Mouse (Mus musculus) neural tube, embryonic 10.5 days (tissue): ENCODE results near the gene Mis12.
A peak's percentile ranks its signal among the peaks of the same experiment; 100 is the strongest.

ENCODE experiments used
- DNase-seq: peaks from one replicate; pipeline ENCODE4 v3.0.0-alpha.2; 2017; ENCODE audit warnings: low spot score; ENCODE audit errors: extremely low spot score

Mis12 gene

DNA sequence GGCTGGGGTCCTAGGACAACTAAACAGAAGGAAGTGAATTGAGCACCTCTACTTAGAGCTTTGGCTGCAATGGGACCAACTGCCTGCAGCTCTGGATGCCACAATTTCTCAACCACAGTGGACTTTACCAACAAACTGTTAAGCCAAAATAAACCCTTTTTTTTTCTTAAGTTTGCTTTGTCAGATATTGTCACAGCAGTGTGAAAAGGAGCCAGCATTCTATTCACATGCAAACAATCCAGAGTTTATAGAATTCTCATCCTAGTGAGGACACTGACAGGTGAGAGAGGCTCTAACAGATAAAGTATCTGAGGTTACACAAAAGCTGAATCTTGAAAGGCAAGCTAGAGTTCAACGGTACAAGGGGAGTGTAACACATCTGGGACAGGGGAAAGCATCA, 2.4 kb upstream of the Mis12 start:
- DNase-seq, result no peak

DNA sequence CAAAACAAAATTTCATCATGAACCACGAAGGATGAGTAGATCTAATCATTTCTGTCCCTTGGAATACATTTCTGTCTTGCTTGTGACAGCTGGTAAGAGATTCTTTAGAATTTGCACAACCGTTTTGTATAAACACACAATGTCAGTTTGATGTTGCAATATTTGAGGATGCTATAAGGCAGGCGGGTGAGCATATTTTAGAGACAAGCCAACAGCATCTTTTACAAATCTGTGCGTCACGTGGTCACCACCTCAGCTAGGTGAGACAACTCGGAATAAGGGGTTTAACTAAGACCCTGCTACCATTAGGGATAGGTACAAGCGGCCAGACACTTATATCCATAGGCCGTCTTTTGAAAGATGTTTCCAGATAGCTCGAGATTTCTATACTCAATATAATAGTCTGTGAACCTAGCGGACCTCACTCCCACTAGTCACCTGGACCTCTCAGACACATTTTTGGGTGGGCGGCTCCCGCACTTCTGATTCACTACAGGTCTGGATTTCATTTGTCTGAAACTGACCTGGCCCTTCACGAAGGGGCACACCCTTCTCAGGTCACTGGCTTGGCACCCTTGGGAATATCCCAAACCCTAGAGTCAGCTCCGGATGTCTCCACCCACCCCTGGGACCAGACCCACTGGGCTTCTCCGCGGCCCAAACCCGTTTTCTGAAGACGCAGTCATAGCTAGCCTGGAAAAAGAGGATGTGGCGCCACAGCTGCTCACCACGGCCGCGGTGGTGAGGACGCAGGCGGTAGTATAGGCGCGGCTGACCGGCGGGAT, 803 bp upstream of the Mis12 start:
- no peak for DNase-seq

DNA sequence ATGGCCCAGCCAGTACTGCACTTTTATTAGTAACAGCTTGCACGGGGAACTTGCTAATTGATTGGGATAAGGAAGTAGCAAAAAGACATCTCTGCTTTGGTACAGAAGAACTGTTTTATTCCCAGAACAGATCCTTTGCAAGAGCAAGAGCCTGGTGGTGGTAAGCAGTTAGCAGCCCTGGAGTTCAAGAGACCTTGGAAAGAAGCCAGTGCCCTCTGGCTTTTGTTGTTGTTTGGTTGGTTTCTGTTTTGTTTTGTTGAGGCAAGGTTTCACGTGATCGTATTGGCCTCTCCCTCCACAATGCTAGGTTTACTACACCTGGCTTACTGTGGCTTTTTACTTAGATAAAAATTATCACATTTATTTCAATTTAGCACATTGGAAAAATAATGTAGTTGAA, 8.9 kb downstream of the Mis12 start:
- no peak for DNase-seq

DNA sequence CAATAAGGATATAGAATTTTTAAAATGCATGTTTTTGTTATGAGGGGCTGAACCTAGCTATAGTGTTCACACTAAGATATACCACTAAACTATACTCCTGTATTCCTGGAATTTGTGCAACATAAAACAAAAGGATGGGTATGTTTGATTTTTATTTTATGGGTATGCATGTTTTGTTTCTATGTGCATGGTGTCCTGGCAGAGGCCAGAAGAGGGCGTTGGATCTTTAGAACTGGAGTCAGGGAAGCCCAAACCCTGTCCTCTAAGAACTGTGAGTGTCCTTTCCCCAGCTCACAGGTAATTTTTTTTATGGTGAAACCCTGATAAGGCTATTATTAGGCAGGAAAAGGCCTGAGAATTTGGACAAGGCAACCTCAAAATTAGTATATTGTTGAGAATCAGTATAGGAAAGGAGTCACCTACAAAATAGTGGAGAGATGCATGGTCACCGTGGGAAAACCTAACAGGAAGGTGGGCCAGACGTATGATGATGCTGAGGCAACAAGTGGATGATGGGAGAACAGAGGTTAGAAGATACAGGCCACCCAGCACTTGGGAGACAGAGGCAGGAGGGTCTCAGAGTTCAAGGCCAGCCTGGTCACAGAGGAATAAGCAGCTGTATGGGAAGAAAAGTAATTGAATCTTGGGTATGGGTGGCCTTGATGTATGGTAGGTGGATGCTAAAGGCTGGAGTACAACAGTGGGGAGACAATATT, 10.2 kb downstream of the Mis12 start:
- no peak for DNase-seq

DNA sequence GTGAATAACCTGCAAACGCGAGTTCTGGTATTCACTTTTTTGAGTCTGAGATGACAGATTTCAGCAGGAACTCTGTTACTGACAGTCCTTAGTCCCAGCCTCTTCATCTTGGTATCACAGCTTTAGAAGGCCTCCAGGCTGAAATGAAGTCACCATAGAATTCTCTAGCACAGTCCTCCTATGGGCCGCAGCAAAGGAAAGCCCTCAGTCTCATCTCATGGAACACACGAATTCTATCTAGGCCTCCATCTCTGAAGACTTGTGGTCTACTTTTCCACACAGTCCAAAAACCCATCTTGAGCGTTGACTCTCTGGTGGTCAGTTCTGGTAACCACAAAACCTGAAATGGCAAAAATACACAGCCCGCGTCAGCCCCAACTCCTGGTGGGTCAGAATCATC, 12.7 kb downstream of the Mis12 start:
- no peak for DNase-seq

DNA sequence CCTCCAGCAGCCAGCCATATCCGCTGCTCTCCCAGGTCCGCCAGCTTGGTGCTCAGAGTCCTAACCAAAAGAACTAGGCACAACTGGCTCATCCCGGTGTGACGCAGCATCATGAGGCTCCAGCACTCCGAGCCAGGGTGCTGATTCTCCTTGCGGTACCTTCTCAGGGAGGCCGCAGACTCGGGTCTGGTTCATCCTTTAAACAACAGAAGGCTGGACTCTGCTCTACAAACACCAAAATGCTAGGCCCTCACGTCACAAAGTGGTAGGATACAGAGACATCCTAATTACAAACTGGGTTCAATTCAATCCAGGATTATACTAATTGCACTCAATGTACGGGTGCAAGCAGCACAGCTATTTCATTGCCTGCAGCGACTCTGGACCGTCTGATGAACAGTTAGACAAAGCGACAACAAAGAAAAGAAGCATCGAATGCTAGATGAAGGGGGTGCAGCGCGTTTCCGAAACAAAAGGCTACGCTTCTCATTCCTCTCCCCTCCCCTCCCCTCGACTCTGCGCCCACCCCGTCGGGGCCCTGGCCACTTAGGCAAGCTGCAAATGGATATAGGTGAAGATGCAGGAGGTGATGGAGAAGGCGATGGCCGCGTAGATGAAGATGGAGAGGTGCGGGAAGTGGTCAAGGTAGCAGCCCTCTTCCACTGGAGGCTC, 13.2 kb downstream of the Mis12 start:
- peak; percentile 45 for DNase-seq

DNA sequence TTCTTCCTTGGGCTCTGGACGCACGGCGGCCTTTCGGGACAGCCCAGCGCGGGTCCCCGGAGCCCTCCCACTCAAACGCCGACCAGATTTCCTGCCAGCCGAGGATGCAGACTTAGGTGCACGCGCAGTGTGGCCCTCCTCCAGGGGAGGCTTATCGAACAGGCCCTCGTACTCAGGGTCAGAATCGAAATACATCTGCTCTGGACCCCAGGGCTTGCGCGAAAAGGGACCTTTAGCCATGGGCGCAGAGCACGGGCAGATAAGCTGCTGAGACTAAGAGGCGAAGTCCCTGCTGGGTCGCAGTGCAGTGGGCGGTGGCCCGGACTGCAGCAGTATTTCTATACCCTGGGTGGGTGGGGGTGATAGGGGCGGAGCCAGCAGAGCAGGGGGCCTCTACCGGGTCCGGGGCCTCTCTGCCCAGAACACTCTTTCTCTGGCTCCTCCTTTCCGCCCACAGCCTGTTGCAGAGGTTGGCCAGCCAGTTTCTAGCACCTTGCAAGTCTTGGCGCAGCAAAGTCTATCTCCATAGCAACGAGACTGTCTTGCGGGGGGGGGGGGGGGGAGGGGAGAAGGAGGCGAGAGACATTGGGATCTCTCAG, 13.9 kb downstream of the Mis12 start, which contains the start of gene 6330403K07Rik:
Gene 6330403K07Rik (minus strand): TSS at position 351 of the 599 bp plus-strand sequence.
- peak; percentile 84 for DNase-seq

DNA sequence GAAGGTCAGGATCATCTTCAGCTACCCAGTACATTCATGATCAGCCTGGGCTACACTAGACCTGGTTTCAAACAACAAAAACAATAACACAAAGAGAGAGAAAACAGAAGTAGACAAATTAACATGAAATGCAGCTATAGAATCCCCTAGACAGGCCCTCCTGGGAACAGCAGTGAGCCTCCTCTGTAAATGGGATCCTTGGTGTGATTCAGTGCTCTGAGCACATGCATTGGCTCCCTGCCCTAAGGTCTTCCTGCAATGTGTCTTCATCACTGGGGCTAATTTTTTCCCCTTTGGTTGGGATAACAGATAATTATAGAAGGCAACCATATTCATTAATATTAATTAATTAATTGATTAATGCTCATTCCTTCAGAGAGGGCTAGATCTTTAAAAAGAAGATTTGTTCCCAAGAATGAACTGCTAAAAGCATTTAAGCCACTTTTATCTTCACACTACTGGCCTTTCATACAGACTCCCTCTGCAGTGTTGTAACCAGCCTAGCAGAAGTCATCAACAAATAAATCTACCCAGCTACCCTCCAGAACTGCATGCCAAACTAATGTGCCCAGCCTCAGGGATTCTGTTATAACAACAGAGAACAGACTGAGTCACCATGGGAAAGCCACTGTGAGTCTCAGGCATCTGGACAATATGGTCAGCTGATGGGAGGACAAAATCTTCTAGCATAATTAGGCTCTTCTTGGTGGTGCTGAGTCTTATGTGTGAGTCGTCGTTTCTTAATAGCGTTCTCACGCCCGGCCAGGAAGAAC, 20.3 kb downstream of the Mis12 start:
- DNase-seq, result no peak

DNA sequence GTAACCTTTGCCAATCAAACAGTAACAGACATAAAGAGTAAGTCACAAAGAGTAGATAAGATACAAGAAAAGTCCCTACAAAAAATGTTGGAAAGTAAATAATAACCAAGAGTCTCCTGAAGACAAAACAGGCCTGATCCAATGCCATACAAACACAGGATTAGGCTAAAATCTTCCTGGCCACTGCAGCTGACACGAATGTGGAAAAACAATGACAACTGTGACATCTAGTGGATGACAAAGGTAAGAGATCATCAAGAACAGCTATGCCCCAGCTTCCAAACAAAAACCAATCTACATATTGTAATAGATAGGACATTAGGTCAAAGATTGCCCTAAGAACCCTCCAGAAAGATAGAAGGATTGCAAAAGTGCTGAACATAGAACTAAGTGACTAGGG, 33.1 kb downstream of the Mis12 start:
- no peak for DNase-seq

DNA sequence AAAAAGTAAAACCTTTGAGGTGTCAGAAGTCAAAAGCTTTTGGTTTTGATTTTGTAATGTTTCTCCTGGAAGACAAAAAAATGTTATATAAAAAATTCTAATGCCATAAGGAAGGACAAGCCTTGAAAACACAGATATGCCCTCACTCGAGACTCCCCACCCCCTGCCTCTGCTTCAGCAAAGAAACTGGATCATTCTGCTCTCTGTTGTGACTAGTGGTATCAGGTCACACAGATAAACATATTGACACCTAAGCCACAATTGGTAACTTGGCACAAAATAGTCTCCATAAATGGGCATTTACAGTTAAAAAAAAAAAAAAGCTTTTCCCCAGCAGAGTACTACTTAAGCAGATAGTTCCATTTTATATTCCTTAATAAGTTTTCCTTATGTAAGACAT, 56.9 kb downstream of the Mis12 start:
- no peak for DNase-seq
